Mouse (Mus musculus) heart, postnatal 0 days (tissue): ENCODE data around the gene Art4. TPM values are rescaled to one million over a fixed set of nuclear protein-coding genes. Genes with fewer than 3 reads are reported as not detected.
A peak's percentile ranks its signal among the peaks of the same experiment; 100 is the strongest.

Experiments
- ATAC-seq: fragments of 200-750 bp; cut with Nextera tagmentation; 2 replicates; pipeline ENCODE4 v1.8.0; 2017; ENCODE audit warnings: low read depth, moderate number of reproducible peaks, moderate library complexity; ENCODE audit not compliant: insufficient read depth
- DNase-seq: peaks from one replicate; pipeline ENCODE4 v3.0.0-alpha.2; 2016; ENCODE audit warnings: low spot score
- H3K27ac ChIP-seq: fragments of 300-500 bp; sonication (generic); 2 replicates; pipeline ENCODE4 v1.5.1; 2014; ENCODE audit warnings: low read depth, mild to moderate bottlenecking
- H3K27me3 ChIP-seq: fragments of 300-500 bp; sonication (generic); 2 replicates; pipeline ENCODE4 v1.6.1; 2014; ENCODE audit warnings: low read length, mixed read lengths; ENCODE audit not compliant: control insufficient read depth, insufficient read depth
- H3K36me3 ChIP-seq: fragments of 300-500 bp; sonication (generic); replicated peaks from 2 replicates; pipeline ENCODE4 v1.6.1; 2014; ENCODE audit warnings: low read length, mixed read lengths; ENCODE audit not compliant: control insufficient read depth, insufficient read depth
- H3K4me1 ChIP-seq: fragments of 300-500 bp; sonication (generic); 2 replicates; pipeline ENCODE4 v1.6.1; 2014; ENCODE audit warnings: antibody characterized with exemption; ENCODE audit not compliant: control insufficient read depth, insufficient read depth
- H3K4me2 ChIP-seq: fragments of 300-500 bp; sonication (generic); 2 replicates; pipeline ENCODE4 v1.6.1; 2014; ENCODE audit warnings: low read depth, mild to moderate bottlenecking, low read length, moderate library complexity
- H3K4me3 ChIP-seq: fragments of 300-500 bp; sonication (generic); 2 replicates; pipeline ENCODE4 v1.5.1; 2014; ENCODE audit warnings: low read depth, low read length
- H3K9ac ChIP-seq: fragments of 300-500 bp; sonication (generic); replicated peaks from 2 replicates; pipeline ENCODE4 v1.6.1; 2014; ENCODE audit warnings: low read depth, low read length, mixed read lengths
- H3K9me3 ChIP-seq: fragments of 300-500 bp; sonication (generic); replicated peaks from 2 replicates; pipeline ENCODE4 v1.6.1; 2016; ENCODE audit warnings: low read length; ENCODE audit not compliant: control insufficient read depth
- CTCF ChIP-seq: IDR thresholded peaks from 2 replicates; pipeline ENCODE4 v1.5.1; 2016; ENCODE audit warnings: antibody characterized with exemption, control low read depth, low read depth
- EP300 ChIP-seq: IDR thresholded peaks from 2 replicates; pipeline ENCODE4 v1.6.1; 2016; ENCODE audit warnings: antibody characterized with exemption, low read depth
- WGBS: fragments of 180-500 bp; shearing (Covaris S2); extraction: QIAGEN DNeasy Blood & Tissue Kit; methylation state at CpG from one replicate; pipeline ENCODE4 v1.1.7; 2014; 5-methylcytosine and 5-hydroxymethylcytosine counted together
- polyA plus RNA-seq: library from polyadenylated mRNA; unstranded; fragments of >200 nt; fragmentation: Nextera tagmentation; extraction: Ambion mirVana; gene quantifications from 2 replicates; pipeline ENCODE4 v1.2.1, GENCODE M21; 2015
- total RNA-seq: library from RNA; depleted of rRNA; stranded (reverse); fragments of >200 nt; gene quantifications from 2 replicates; pipeline ENCODE4 v1.2.3, GENCODE M21; 2014; ENCODE audit warnings: low replicate concordance

Gene Art4
- total and polyA plus RNA-seq, 2 experiments from 2014 or later: 8.7 to 19.3 TPM

GRCm38 (mm10) chr6:136855183-136855582 is 2.4 kb downstream of the Art4 start:
- H3K4me1 ChIP-seq: peaks cover 20% of the 10 kb centered on the region
- DNase-seq (no peak), ATAC-seq (no peak)
- H3K9me3 ChIP-seq: no peaks in the 10 kb centered on the region
- H3K4me2 ChIP-seq: peak overlapping the region; percentile 53; the same call in 1 of the 2 replicates
- peak overlapping the region; percentile 33; the same call in 1 of the 2 replicates for H3K4me3 ChIP-seq
- no peak overlapping the region for H3K9ac ChIP-seq
- H3K27ac ChIP-seq: peak overlapping the region; percentile 80; the same call in 1 of the 2 replicates
- H3K36me3 ChIP-seq: no peaks in the 10 kb centered on the region
- H3K27me3 ChIP-seq: no peaks in the 10 kb centered on the region
- no peak for TF ChIP-seq CTCF
- TF ChIP-seq EP300: no peak
- 65% methylated on average over 2 of the region's 2 CpGs for WGBS

DNA sequence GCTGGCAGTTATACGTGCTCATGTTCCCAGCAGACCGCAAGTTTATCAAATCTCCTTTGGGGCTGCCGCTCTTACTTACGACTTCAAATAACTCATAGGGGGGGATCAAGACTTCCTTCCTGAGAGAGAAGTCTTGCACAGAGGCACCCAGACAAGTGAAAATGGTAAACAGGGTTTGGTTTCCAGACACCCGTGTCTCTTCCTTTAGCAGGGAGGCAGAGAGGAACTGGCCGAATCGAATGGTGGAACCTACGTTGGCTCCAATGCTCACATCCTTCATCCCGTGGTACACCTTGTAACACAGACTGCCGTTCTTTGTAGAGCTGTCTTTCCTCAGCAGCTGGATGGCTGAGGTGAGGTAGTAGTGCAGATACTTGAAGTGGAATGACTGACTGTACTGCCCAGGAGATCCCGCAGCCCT is 3.2 kb downstream of the Art4 start:
- no peak overlapping the region for H3K4me2 ChIP-seq
- no peak overlapping the region for H3K9ac ChIP-seq
- H3K27ac ChIP-seq: peak overlapping the region; percentile 44; the same call in 1 of the 2 replicates
- peaks cover 20% of the 10 kb centered on the region for H3K4me1 ChIP-seq
- WGBS: 70% methylated on average over 11 of the region's 11 CpGs
- ATAC-seq (no peak), DNase-seq (no peak)
- no peaks in the 10 kb centered on the region for H3K36me3 ChIP-seq
- H3K27me3 ChIP-seq: no peaks in the 10 kb centered on the region
- TF ChIP-seq EP300: no peak
- TF ChIP-seq CTCF: no peak
- H3K4me3 ChIP-seq: no peak overlapping the region
- H3K9me3 ChIP-seq: no peaks in the 10 kb centered on the region

GRCm38 (mm10) chr6:136852762-136853161 is 4.8 kb downstream of the Art4 start:
- DNase-seq (no peak), ATAC-seq (no peak)
- Histone ChIP-seq H3K27ac (no peak overlapping the region), H3K9me3 (no peaks in the 10 kb centered on the region), H3K9ac (no peak overlapping the region), H3K4me3 (no peak overlapping the region), H3K36me3 (peaks cover 8% of the 10 kb centered on the region; the same call in 1 of the 2 replicates), H3K27me3 (no peaks in the 10 kb centered on the region), H3K4me1 (peaks cover 14% of the 10 kb centered on the region), H3K4me2 (no peak overlapping the region)
- TF ChIP-seq CTCF (no peak), EP300 (no peak)
- WGBS: 49% methylated on average over 3 of the region's 3 CpGs

DNA sequence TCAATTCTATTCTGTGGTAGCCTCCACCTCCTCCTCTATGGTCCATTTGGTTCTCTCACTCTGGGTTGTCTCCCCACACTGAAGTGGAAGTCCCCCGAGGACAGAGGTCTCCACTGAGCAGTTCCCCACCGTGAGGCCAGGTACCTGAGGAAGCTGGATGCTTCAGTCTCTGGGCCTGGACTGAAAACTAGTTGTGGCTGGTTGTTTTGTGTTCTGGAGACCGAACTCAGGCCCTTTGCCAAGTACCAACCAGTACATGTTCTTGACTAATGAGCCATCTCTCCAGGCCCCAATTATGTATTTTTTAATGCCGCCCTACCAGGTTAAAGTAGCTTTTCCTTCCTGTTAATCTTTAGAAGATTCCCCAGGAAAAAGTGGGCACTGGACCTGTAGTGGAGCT is 5.2 kb downstream of the Art4 start:
- Histone ChIP-seq H3K36me3 (peaks cover 8% of the 10 kb centered on the region; the same call in 1 of the 2 replicates), H3K9me3 (no peaks in the 10 kb centered on the region), H3K4me1 (peaks cover 14% of the 10 kb centered on the region), H3K4me3 (no peak overlapping the region), H3K9ac (no peak overlapping the region), H3K27me3 (no peaks in the 10 kb centered on the region), H3K4me2 (no peak overlapping the region), H3K27ac (no peak overlapping the region)
- DNase-seq (no peak), ATAC-seq (no peak)
- TF ChIP-seq CTCF (no peak), EP300 (no peak)
- 78% methylated on average over 4 of the region's 4 CpGs for WGBS

- Histone ChIP-seq H3K9ac (no peak overlapping the region), H3K9me3 (no peaks in the 10 kb centered on the region), H3K4me2 (no peak overlapping the region), H3K27me3 (no peaks in the 10 kb centered on the region), H3K36me3 (peaks cover 8% of the 10 kb centered on the region; the same call in 1 of the 2 replicates), H3K27ac (no peak overlapping the region), H3K4me3 (no peak overlapping the region), H3K4me1 (peaks cover 3% of the 10 kb centered on the region)
- WGBS: 62% methylated on average over 6 of the region's 6 CpGs
- 0 out of 2 replicates have a peak, but pooled peaks have one; percentile 14 for ATAC-seq
- TF ChIP-seq EP300 (no peak), CTCF (no peak)
- no peak for DNase-seq
Measured at GRCm38 (mm10) chr6:136850267-136850666, 7.3 kb downstream of the Art4 start.

GRCm38 (mm10) chr6:136848971-136849370 is 8.6 kb downstream of the Art4 start:
- no peak for DNase-seq
- no peak for ATAC-seq
- 79% methylated on average over 5 of the region's 5 CpGs for WGBS
- no peaks in the 10 kb centered on the region for H3K27me3 ChIP-seq
- peaks cover 3% of the 10 kb centered on the region; the same call in 1 of the 2 replicates for H3K4me1 ChIP-seq
- H3K9me3 ChIP-seq: no peaks in the 10 kb centered on the region
- peaks cover 8% of the 10 kb centered on the region; the same call in 1 of the 2 replicates for H3K36me3 ChIP-seq
- H3K9ac ChIP-seq: no peak overlapping the region
- no peak overlapping the region for H3K27ac ChIP-seq
- H3K4me2 ChIP-seq: no peak overlapping the region
- no peak overlapping the region for H3K4me3 ChIP-seq
- TF ChIP-seq CTCF (no peak), EP300 (no peak)
